Mouse (Mus musculus) B cell, adult 2 months (primary cell): ENCODE results near the gene Efna1.
A peak's percentile ranks its signal among the peaks of the same experiment; 100 is the strongest.

Experiments used
- DNase-seq, 2 experiments: peaks; one replicate each; pipeline ENCODE4 v3.0.0; 2022

Gene Efna1

GRCm38 (mm10) chr3:89305551-89306325 is 24.8 kb upstream of the Efna1 start:
- no peak for DNase-seq

- no peak for DNase-seq
Measured at GRCm38 (mm10) chr3:89305105-89305504, 24.2 kb upstream of the Efna1 start.

GRCm38 (mm10) chr3:89304440-89304839 is 23.5 kb upstream of the Efna1 start:
- no peak for DNase-seq

GRCm38 (mm10) chr3:89300514-89300913 is 19.6 kb upstream of the Efna1 start:
- DNase-seq, result no peak

GRCm38 (mm10) chr3:89300071-89300470 is 19.1 kb upstream of the Efna1 start:
- no peak for DNase-seq

GRCm38 (mm10) chr3:89299499-89299898 is 18.6 kb upstream of the Efna1 start:
- DNase-seq, result peak; percentile 32 to 37

- DNase-seq, result no peak
Measured at GRCm38 (mm10) chr3:89298908-89299307, 18.0 kb upstream of the Efna1 start.

GRCm38 (mm10) chr3:89296761-89297396 is 15.9 kb upstream of the Efna1 start:
- DNase-seq, result no peak

GRCm38 (mm10) chr3:89295685-89296230 is 14.8 kb upstream of the Efna1 start:
- no peak for DNase-seq

GRCm38 (mm10) chr3:89294195-89294594 is 13.3 kb upstream of the Efna1 start:
- DNase-seq, result no peak

GRCm38 (mm10) chr3:89293247-89293918 is 12.4 kb upstream of the Efna1 start:
- DNase-seq, result no peak

- DNase-seq, result no peak
Measured at GRCm38 (mm10) chr3:89292303-89292702, 11.4 kb upstream of the Efna1 start.

GRCm38 (mm10) chr3:89291874-89292273 is 10.9 kb upstream of the Efna1 start:
- no peak for DNase-seq

- DNase-seq, result no peak
Measured at GRCm38 (mm10) chr3:89288503-89288928, 7.6 kb upstream of the Efna1 start.

- DNase-seq, result no peak
Measured at GRCm38 (mm10) chr3:89287286-89287685, 6.3 kb upstream of the Efna1 start.

GRCm38 (mm10) chr3:89285526-89285925 is 4.6 kb upstream of the Efna1 start:
- DNase-seq, result no peak

- no peak for DNase-seq
Measured at GRCm38 (mm10) chr3:89284261-89284660, 3.3 kb upstream of the Efna1 start.

- no peak for DNase-seq
Measured at GRCm38 (mm10) chr3:89282291-89282643, 1.3 kb upstream of the Efna1 start.

GRCm38 (mm10) chr3:89281579-89282290 is 793 bp upstream of the Efna1 start:
- peak; percentile 91 to 92 for DNase-seq

GRCm38 (mm10) chr3:89280050-89280605 is 814 bp downstream of the Efna1 start:
- DNase-seq, result peak; percentile 22 to 35

GRCm38 (mm10) chr3:89279153-89279890 is 1.6 kb downstream of the Efna1 start:
- peak; percentile 67 to 68 for DNase-seq

GRCm38 (mm10) chr3:89278643-89279042 is 2.3 kb downstream of the Efna1 start:
- no peak for DNase-seq
